Mouse (Mus musculus): ENCODE data around the gene Sgta.
"Not testable (repeated sequence)": the region's sequence is repeated elsewhere in the genome, so short reads cannot be mapped to it uniquely, and the experiment has no call there.

Sgta gene

DNA sequence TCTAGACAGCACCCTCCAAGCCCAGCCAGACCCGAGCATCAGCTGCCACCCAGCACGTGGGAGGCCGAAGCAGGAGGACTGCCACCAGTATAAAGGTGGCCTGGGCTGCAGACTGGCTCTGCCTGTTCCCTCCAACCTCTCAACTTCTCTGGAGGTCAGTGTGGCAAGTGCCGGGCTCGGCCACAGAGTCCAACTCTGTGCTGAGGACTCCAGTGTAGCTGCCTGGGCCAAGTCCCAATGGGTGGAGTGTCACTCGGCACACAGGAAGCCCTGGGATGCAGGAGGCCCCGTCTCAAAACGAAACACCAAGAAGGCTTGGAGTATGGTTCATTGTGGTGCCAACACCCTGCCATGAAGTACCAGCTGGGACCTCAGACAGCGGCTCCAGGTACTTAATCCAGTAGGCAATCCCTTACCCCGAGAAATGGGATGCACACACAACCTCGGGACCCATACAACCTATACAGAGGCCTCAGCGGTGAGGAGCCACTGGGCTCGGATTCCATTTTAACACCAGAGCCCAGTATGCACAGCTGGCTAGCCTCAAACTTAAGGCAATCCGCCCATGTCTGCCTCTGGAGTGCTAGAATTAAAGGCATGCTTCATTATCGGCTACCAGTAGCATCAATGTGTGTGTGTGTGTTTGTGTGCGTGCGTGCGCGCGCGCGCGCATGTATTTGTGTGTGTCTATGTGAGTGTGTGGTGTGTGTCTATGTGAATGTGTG is 2.4 kb downstream of the Sgta start:
- no peak for DNase-seq

DNA sequence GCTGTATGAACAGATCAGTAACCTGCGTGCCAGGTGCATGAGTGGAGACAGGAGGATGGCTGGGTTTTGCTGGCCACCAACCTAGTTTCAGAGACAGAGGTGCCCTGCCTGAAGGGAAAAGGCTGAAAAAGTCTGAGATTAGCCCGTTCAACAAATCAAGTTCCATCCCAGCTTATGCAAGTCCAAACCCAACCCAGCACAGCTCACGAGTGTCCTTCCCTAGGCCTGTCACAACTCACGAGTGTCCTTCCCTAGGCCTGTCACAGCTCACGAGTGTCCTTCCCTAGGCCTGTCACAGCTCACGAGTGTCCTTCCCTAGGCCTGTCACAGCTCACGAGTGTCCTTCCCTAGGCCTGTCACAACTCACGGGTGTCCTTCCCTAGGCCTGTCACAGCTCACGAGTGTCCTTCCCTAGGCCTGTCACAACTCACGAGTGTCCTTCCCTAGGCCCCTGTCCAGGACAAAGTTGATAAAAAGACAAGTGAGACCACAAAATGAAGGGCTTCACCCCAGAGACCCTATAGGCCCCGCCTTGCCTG is 4.1 kb downstream of the Sgta start:
- DNase-seq = not testable (repeated sequence)

- DNase-seq = no peak
Observed at GRCm38 (mm10) chr10:81055169-81055568, 4.8 kb downstream of the Sgta start.

DNA sequence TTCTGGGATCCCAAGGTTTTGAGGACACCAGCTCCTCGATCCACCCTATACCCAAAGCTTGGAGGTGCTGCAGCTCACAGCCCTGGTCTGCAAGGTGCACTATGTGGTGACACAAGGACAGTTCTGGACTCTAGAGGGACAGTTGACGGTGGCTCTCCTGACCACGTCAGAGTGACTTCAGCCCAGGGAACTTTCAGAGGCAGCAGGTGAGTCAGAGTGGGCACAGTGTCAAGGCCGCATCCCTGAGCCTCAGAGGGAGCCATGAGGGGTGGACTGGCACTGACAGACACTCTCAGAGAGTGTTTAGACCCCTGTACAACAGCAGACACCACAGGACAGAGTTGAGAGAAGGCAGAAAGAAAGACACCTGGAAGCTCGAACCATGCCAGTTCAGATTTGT is 7.4 kb downstream of the Sgta start:
- no peak for DNase-seq

- no peak for DNase-seq
Observed at GRCm38 (mm10) chr10:81051133-81051532, 8.8 kb downstream of the Sgta start.

GRCm38 (mm10) chr10:81050645-81051044 is 9.3 kb downstream of the Sgta start:
- no peak for DNase-seq

DNA sequence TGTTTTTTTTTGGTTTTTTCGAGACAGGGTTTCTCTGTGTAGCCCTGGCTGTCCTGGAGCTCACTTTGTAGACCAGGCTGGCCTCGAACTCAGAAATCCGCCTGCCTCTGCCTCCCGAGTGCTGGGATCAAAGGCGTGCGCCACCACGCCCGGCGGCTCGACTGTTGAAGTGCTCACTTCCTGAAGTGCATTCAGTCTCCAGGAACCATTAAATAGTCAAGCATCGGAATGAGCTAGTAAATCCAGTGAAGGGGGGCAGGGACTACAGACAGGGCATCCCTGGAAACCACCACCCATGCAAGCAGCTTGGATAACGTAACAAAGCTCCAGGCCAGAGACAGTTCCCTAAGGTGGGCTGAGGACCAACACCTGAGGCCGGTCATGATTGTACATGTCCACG is 14.7 kb downstream of the Sgta start:
- not testable (repeated sequence) for DNase-seq

- DNase-seq = peak; percentile 49 to 78
Observed at GRCm38 (mm10) chr10:81041458-81042175, 18.4 kb downstream of the Sgta start.

DNA sequence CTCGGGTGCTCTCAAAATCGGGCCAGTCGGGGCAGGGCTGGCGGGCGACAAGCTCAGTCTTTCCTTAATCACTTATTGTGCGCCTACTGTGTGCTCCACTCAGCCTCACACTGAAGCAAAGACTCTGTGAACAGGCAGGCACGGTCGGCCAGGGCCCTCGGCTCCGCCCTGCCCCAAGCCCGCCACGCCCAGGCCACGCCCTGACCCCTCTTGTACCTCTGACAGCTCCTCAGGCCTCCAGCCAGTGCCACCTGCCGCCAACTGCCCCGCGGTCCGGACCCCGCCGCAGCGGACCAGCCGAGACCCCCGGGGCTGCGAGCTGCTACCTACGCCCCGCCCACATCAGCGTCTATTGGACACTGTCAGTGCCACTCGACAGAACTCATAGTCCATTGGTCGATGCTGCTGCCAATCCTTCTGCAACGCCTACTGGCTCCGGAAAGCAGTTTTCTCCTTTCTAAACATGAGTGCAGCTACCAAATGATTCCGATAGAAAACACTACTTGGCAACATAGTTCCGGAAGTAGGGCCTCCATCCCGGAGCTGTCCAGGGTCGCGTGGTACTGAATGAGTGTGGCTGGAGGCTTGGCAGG is 22.9 kb downstream of the Sgta start, which contains the start of gene Slc39a3:
Slc39a3 (minus strand) TSS at position 439 of the 593 bp plus-strand sequence.
- peak; percentile 94 to 99 for DNase-seq

DNA sequence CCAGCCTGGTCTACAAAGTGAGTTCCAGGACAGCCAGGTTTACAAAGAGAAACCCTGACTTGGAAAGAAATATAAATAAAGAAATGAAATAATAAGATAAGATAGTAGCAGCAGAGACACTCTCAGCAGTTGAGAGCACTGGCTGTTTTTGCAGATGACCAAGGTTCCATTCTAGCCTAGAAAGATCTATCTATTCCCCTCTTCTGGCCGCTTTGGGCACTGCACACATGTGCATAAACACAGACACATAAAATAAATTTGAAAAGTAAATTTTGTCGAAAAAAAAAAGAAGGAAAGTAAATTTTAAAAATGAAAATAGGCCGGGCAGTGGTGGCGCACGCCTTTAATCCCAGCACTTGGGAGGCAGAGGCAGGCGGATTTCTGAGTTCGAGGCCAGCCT is 23.7 kb downstream of the Sgta start:
- DNase-seq = no peak

- no peak for DNase-seq
Observed at GRCm38 (mm10) chr10:81033586-81033985, 26.4 kb downstream of the Sgta start.

DNA sequence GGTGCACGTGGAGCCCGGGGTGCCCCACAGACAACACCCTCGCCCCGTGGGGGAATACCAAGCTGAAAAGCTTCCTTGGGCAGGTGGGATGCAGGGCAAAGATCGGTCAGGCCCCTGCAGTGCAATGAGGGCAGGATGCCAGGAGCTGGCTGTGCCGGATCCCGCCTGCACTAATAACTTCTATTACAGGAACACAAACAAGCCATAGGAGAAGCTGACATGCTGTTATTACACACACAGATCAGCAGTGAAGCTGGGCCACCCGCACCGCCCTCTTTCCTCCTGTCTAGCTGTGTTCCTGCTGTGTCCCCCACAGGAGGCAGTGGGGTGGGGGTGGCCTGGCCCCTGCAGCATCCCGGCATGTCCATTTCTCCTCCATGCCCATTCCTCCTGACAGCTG is 30.9 kb downstream of the Sgta start:
- no peak for DNase-seq

GRCm38 (mm10) chr10:81028219-81028618 is 31.8 kb downstream of the Sgta start:
- no peak for DNase-seq

DNA sequence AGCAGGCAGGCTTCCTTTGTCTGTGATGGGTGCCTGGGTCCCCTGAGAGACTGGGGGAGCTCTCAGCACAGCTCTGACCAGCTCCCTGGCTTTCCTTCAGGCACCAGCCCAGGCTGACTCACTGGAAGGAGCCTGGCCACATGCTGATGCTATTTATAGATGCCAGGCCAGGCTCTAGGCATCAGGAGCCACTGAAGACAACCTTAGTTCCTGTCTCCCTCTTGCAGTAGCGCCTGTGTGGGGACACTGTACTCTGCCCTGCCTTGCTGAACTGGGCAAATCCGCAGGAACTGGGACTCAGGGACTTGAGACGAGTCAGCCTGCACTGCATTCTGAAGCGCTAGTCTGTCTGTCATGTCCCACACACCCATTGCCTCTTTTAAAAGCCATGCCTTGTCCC is 32.6 kb downstream of the Sgta start:
- no peak for DNase-seq

DNA sequence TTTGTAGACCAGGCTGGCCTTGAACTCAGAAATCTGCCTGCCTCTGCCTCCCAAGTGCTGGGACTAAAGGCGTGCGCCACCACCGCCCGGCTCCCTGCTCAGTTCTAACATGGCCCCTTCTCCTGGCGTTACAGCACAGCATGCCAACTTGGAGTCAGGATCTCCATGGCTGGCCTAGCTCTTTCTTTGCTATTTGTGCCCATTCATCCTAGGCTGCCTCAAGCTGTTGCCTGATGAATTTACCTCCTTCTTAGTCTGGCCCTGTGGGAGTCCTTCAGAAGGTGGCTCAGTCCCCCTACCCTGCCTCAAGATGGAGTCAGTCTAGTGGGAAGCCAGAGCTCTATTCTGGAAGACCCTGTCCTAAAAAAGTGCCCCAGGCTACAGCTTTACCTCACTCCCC is 33.1 kb downstream of the Sgta start:
- DNase-seq = no peak

DNA sequence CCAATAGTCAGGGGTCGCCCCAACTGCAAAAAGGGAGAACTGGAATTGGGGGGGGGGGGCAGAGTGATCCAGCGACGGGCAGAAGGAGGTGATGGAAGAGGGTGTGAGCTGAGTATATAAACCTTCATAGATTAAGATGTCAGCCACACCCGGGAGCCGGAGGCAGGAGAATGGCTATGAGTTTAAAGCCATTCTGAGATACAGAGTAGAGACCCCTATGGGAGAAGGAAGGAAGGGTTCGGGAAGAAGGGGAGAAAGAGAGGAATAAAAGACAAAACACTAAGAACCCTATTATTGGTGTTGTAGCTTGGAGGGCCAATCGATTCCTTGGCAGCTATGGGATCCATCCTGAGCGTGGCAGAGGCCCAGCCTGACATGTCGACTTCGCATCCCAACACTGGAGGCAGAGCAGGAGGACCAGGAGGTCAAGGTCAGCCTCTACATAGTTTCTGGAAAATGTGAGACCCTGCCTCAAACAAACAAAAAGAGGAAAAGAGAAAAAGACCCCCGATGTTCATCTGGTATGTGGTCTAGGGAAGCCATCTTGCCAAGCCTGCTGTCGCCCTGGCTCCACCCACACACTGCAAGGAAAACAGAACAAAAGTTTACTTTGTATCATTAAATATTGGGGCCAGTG is 34.2 kb downstream of the Sgta start, which contains the start of gene Diras1:
Diras1 (minus strand) TSS at position 24 of the 637 bp plus-strand sequence.
- DNase-seq = no peak

DNA sequence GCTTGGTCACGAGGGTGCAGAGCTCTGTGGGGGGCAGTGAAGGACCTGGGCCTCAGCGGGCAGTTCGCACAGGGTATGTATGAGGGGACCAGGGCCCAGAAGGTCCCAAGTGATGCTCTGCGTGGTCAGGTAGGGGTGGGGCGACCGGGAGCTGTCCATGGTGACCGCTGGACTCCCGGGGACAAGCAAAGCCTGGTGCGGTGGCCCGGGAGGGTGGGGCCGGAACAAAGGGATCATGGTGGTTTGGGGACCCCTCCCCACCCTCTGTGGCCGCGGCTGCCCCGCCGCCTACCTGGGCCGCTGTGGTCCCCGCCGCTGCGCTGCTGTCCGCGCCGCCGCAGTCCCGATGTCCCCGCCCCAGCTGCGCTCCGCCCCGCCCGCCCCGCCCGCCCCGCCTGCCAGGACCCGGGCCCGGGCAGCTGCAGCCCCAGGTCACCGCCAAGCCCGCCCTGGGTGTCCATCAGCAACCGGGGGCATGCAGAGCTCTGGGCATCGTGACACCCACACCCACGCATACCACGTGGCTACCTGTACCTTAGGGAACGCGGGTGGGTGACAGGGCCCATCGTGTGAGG is 34.8 kb downstream of the Sgta start:
- DNase-seq = no peak

GRCm38 (mm10) chr10:81024346-81024937 is 35.5 kb downstream of the Sgta start:
- DNase-seq = no peak

- DNase-seq = no peak
Observed at GRCm38 (mm10) chr10:81022744-81023143, 37.2 kb downstream of the Sgta start.

- DNase-seq = no peak
Observed at GRCm38 (mm10) chr10:81021547-81022110, 38.4 kb downstream of the Sgta start.

- no peak for DNase-seq
Observed at GRCm38 (mm10) chr10:81020207-81020606, 39.8 kb downstream of the Sgta start.

DNA sequence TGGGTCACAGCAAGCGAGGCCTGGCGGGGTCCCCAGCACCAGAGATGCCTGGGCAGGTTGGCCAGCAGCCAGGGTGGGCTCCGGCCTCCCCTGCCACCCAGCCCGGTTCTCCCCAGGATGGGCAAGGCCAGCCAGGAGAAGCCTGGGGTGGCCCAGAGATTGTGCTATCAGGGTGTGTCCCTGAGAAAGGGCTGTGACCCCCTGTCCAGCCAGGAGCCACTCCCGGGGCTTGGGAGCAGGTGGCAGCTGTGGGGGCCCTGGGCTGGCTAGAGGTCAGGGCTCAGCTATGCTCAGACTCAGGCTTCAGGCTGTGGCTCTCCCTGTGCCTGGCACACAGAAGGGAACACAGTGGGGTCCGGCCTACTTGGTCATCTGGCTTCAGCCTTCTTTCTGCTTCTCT is 40.3 kb downstream of the Sgta start:
- no peak for DNase-seq

All from spleen, adult 18-20 months (tissue).